Mouse (Mus musculus): ENCODE measurements around the gene Stard13. TPM values are rescaled to one million over a fixed set of nuclear protein-coding genes. Genes with fewer than 3 reads are reported as not detected.

The Stard13 gene
- total RNA-seq, 2 experiments from 2014 or later, result not detected

- ATAC-seq (replicated peaks; ENCODE audit: poor library complexity), result peak; percentile 43; the same call in 1 of the 2 replicates
These were observed 125.2 kb downstream of the Stard13 start for GRCm38 (mm10) chr5:151108291-151108897.

GRCm38 (mm10) chr5:151106841-151107240 lies 126.8 kb downstream of the Stard13 start:
- ATAC-seq (replicated peaks; ENCODE audit: poor library complexity), result no peak

- ATAC-seq (replicated peaks; ENCODE audit: poor library complexity), result no peak
These were observed 128.3 kb downstream of the Stard13 start for GRCm38 (mm10) chr5:151105054-151105971.

GRCm38 (mm10) chr5:151104354-151105053 lies 129.1 kb downstream of the Stard13 start:
- ATAC-seq (replicated peaks; ENCODE audit: poor library complexity), result no peak; the same call in 1 of the 2 replicates

- no peak for ATAC-seq (replicated peaks; ENCODE audit: poor library complexity)
These were observed 130.4 kb downstream of the Stard13 start for GRCm38 (mm10) chr5:151103284-151103683.

GRCm38 (mm10) chr5:151102262-151102661 lies 131.4 kb downstream of the Stard13 start:
- peak; percentile 67 for ATAC-seq (replicated peaks; ENCODE audit: poor library complexity)

- ATAC-seq (replicated peaks; ENCODE audit: poor library complexity), result no peak
These were observed 137.6 kb downstream of the Stard13 start for GRCm38 (mm10) chr5:151096012-151096411.

GRCm38 (mm10) chr5:151092886-151093665 lies 140.6 kb downstream of the Stard13 start:
- no peak for ATAC-seq (replicated peaks; ENCODE audit: poor library complexity)

GRCm38 (mm10) chr5:151090996-151091395 lies 142.6 kb downstream of the Stard13 start:
- no peak for ATAC-seq (replicated peaks; ENCODE audit: poor library complexity)

- ATAC-seq (replicated peaks; ENCODE audit: poor library complexity), result no peak
These were observed 144.4 kb downstream of the Stard13 start for GRCm38 (mm10) chr5:151089201-151089600.

- ATAC-seq (replicated peaks; ENCODE audit: poor library complexity), result peak; percentile 42; the same call in 1 of the 2 replicates
These were observed 147.0 kb downstream of the Stard13 start for GRCm38 (mm10) chr5:151086425-151087202.

- no peak for ATAC-seq (replicated peaks; ENCODE audit: poor library complexity)
These were observed 147.9 kb downstream of the Stard13 start for GRCm38 (mm10) chr5:151085749-151086148.

GRCm38 (mm10) chr5:151080276-151080675 lies 153.4 kb downstream of the Stard13 start:
- ATAC-seq (replicated peaks; ENCODE audit: poor library complexity), result no peak

GRCm38 (mm10) chr5:151077953-151078352 lies 155.7 kb downstream of the Stard13 start:
- no peak for ATAC-seq (replicated peaks; ENCODE audit: poor library complexity)

- ATAC-seq (replicated peaks; ENCODE audit: poor library complexity), result no peak
These were observed 156.7 kb downstream of the Stard13 start for GRCm38 (mm10) chr5:151076917-151077316.

GRCm38 (mm10) chr5:151074282-151074681 lies 159.4 kb downstream of the Stard13 start:
- ATAC-seq (replicated peaks; ENCODE audit: poor library complexity), result no peak

GRCm38 (mm10) chr5:151071430-151071829 lies 162.2 kb downstream of the Stard13 start:
- ATAC-seq (replicated peaks; ENCODE audit: poor library complexity), result no peak

- ATAC-seq (replicated peaks; ENCODE audit: poor library complexity), result no peak
These were observed 162.7 kb downstream of the Stard13 start for GRCm38 (mm10) chr5:151070896-151071295.

GRCm38 (mm10) chr5:151069569-151069968 lies 164.1 kb downstream of the Stard13 start:
- no peak for ATAC-seq (replicated peaks; ENCODE audit: poor library complexity)

- ATAC-seq (replicated peaks; ENCODE audit: poor library complexity), result no peak
These were observed 167.6 kb downstream of the Stard13 start for GRCm38 (mm10) chr5:151066016-151066415.

All from megakaryocyte progenitor cell, adult 5-6 weeks (primary cell).